Mouse (Mus musculus) bone marrow macrophage, adult 2 months (primary cell): ENCODE results near the gene Nav1. TPM values are rescaled to one million over a fixed set of nuclear protein-coding genes. Genes with fewer than 3 reads are reported as not detected.
A peak's percentile ranks its signal among the peaks of the same experiment; 100 is the strongest.

ENCODE experiments used
- H3K27ac ChIP-seq: 2 replicates; pipeline ENCODE4 v1.5.1; 2012; ENCODE audit warnings: low read depth, low read length; ENCODE audit not compliant: insufficient read depth
- H3K4me1 ChIP-seq: 2 replicates; pipeline ENCODE4 v1.6.1; 2012; ENCODE audit warnings: low read length; ENCODE audit not compliant: control insufficient read depth, insufficient read depth
- H3K4me3 ChIP-seq: 2 replicates; pipeline ENCODE4 v1.5.1; 2012; ENCODE audit warnings: mild to moderate bottlenecking, low read length, moderate library complexity; ENCODE audit not compliant: insufficient read depth
- CTCF ChIP-seq: IDR thresholded peaks from 2 replicates; pipeline ENCODE4 v1.5.1; 2012; ENCODE audit warnings: low read depth, mild to moderate bottlenecking, low read length, moderate library complexity
- POLR2A ChIP-seq: IDR thresholded peaks from 2 replicates; pipeline ENCODE4 v1.6.1; 2012; ENCODE audit warnings: mild to moderate bottlenecking, low read depth, low read length, borderline replicate concordance
- polyA plus RNA-seq: library from polyadenylated mRNA; stranded (reverse); fragments of >200 nt; gene quantifications from 2 replicates; pipeline ENCODE4 v1.2.4, GENCODE M21; 2012; ENCODE audit not compliant: missing spikeins, insufficient read depth, insufficient read length

Gene Nav1
- polyA plus RNA-seq, 1 experiment = 81.3 TPM

DNA sequence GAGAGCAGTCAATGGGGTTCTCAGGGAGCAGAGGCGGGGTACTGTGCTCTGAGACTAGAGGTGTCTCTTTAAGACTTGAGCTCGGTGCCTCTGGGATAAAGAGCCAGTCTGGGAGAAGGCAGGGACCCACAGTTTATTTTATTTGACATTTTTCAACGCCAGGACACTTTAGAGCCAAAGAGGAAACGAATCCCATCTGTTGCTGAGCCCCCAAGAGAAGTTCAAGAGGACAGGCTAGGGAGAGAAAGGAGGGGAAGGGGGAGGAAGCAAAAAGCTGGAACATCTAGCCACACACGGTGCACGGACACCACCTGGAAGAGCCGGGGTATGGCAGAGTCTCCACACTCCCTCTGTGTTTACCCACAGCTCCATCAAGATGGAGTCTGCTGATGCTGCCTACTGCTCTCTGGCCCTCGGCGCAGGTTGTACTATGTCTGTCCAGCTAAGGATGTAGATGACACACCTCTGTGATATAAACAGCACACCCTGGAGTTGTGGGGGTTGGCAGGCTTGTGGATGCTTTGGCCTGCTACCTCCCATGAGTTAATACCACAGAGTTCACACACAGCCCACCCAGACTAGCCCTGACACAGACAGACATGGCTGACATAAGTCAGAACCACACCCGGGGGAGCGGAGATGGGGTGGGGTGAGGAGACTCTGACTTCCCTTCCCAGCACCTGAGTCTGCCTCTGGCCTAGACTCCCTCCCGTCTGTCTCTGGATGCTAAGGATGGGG lies 83.1 kb downstream of the Nav1 start:
- H3K4me1 ChIP-seq = no peaks in the 10 kb centered on the region
- TF ChIP-seq CTCF = no peak
- TF ChIP-seq POLR2A = no peak
- H3K27ac ChIP-seq = no peak overlapping the region
- H3K4me3 ChIP-seq = no peak overlapping the region

DNA sequence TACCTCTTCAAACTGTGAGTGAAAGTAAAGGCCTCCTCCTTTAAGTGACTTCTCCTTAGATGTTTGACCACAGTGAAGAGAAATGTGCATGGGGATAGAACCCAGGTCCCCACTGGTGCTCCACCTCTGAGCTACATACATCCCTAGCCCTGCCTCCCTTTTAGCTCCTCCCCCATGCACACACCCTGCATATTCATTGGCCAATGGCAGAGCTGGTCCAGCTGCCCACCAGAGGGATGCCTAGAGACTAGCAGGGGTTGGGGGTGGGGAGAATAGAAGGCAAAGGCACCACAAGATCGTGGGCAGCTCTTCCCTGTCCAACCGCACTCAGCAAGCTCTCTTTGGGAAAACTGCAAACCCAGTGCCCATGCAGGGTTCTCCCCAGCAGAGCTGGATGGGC lies 83.8 kb downstream of the Nav1 start:
- TF ChIP-seq POLR2A (no peak), CTCF (0 out of 2 replicates have a peak, but pooled peaks have one; percentile 6)
- Histone ChIP-seq H3K4me3 (no peak overlapping the region), H3K4me1 (peaks cover 3% of the 10 kb centered on the region; the same call in 1 of the 2 replicates), H3K27ac (no peak overlapping the region)

DNA sequence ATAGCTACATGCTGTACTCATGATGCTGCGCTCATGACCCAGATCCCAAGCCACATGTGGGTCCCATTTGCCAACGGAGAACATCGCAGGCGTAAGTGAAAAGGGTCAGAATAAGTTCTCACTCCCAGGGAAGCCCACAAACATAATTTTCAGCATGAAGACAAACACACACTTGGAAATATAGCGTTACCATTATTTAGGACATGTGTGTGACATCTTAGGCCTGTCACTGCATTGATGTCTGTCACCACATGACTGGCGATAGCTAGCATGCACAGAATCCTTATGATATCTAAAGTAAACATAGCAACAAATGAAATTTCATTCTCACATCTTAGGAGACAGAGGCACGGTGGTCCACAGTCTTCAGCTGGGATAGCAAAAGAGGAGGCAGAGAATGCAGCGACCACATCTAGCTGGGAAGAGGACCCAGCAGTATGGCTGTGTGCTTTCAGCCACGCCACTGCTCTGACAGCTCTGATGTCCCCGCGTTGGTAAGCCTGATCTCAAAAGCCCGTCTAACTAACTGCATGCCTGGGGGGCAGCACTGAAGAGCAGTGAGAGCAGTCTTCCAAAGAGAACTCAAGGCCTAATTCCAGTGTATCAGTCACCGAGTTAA lies 86.4 kb downstream of the Nav1 start:
- no peak overlapping the region for H3K4me3 ChIP-seq
- H3K27ac ChIP-seq = no peak overlapping the region
- TF ChIP-seq POLR2A (no peak), CTCF (no peak)
- peaks cover 27% of the 10 kb centered on the region for H3K4me1 ChIP-seq

DNA sequence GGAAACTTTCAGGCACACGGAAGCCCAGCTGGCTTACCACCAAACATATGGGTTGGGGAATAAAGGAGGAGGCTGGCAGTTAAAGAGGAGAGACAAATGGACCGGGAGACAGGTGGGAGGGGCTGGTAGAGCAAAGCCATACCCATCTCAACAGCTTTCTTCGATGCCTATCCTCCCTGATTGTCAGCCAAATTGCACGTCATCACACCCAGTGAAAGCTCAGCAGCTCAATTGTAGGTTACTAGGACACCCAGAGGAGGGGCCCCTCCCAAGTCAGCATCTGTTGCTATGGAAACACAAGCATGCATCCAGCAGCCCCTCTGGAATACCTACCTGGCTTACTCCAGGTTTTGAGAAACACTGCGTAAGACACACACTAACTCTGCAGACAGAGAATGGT lies 88.4 kb downstream of the Nav1 start:
- Histone ChIP-seq H3K4me3 (no peak overlapping the region), H3K4me1 (peaks cover 47% of the 10 kb centered on the region), H3K27ac (no peak overlapping the region)
- TF ChIP-seq CTCF = no peak
- no peak for TF ChIP-seq POLR2A

DNA sequence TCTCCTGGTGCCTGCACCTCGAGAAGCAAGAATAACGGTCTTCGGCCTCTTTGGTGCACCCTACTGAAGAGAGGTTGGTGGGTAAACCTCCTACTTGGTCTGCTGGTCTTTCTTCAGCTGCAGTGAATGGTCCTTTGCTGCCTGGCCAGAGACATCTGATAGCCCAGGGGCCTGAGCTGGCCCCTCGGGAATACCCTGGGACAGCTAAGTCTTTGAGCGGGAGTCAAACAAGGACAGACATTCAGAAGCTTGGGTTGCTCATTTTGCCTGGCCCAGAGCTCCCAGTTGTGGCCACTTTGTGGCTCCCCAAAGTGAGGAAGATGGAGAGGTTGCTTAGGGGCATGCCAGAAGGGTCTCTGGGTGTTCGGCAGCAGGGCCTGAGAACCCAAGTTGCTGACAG lies 89.6 kb downstream of the Nav1 start:
- H3K4me3 ChIP-seq = no peak overlapping the region
- TF ChIP-seq CTCF = no peak
- peaks cover 54% of the 10 kb centered on the region for H3K4me1 ChIP-seq
- H3K27ac ChIP-seq = peak overlapping the region; percentile 94

DNA sequence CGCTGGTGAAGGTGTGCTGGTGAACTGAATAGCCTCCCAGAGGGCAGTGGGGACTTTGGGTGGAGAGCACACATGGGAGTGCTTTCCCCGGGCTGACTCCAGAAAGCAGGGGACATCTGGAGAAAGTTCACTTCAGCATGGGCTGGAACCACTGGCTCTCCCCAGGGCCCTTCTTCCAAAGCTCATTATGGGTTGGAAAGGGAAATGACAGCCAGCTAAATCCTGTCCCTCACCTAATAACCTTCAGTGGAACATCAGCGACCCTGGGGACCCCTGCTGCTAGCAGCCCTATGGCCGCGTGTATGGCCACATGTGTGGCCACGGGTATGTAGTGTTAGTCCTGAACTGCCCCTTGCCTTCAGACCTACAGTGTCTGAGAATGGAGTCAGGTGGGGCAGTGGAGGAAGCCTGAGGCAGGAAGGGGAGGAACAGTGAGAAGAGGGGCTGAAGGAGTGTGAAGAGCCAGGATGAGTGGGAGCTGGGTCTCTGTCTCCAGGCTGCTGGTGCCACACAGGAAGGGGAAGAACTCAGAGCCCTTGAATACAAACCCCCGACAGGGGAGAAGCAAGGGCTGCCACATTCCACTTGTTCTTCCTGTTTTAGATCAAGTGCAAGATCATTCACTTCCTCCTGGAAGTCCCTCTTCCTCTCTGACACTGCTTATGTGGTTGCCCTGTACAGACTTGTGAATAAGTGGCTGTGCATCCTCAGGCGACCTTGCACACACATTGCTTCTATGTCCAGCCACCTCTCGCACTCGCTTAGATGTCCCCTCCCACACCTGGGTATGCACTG lies 90.4 kb downstream of the Nav1 start:
- Histone ChIP-seq H3K4me1 (peaks cover 54% of the 10 kb centered on the region), H3K4me3 (peak overlapping the region; percentile 22; the same call in 1 of the 2 replicates), H3K27ac (peak overlapping the region; percentile 94)
- TF ChIP-seq CTCF = no peak
- TF ChIP-seq POLR2A = no peak

DNA sequence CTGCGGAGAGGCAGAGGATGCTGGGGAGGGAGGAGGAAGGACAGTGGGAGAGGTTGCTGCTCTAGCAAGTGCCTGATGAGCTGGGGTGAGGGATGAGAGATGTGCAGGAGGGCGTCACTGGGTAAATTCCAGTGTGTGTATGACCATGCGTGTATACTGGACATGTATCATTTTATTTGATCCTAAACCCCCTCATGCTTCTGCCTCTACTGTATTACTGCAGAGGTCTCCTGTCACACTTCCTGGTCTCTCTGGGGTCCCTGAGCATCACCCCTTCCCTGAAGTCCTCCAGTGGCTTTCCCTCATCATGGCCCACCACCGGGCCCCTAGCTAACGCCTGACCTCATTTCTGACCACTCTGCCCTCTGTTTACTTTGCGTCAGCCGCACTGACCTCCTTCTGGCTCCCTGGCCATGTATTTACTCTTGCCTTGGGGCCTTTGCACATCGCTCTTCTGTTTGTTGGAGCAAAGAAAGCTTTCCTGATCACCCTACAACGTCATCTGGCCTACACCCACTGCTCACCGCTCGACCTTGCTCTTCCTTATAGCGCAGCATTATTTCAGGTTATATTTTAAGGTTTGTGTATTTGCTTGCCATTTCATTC lies 91.4 kb downstream of the Nav1 start:
- TF ChIP-seq CTCF = no peak
- no peak for TF ChIP-seq POLR2A
- Histone ChIP-seq H3K4me1 (peaks cover 54% of the 10 kb centered on the region), H3K27ac (peak overlapping the region; percentile 94), H3K4me3 (no peak overlapping the region)

DNA sequence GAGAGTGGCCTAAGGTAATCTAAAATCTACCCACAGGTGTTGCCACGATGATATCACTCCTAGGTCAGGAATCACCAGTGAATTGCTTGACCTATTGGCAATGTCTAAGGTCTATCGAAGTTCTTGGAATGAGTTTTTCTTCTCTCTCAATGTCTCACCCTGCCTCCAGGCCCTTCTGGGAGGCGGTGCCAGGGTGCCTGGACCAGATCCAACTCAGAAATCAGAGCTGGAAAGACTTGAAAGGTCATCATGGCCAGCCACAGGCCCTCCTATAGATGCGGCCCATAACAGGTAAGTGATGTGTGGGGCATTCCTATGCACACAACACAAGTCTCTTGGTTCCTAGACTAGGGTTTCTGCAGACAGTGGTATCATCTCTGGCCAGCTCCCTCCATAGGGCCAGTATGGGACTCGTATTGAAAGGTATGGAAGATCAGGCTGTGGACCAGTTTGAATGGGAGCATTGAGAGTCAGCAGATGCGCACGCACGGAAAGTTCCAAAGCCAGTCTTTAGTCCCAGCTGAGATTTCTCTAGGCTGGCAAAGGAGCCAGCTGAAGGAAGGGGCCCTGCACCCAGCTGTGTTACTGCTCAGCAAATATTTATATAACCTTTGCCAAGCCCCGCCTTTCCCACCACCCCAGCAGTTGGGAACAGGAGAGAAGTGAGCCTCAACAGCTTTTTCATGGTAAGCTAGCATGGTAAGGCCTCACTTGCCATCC lies 92.0 kb downstream of the Nav1 start:
- H3K4me1 ChIP-seq = peaks cover 54% of the 10 kb centered on the region
- no peak for TF ChIP-seq CTCF
- TF ChIP-seq POLR2A = no peak
- H3K27ac ChIP-seq = no peak overlapping the region

DNA sequence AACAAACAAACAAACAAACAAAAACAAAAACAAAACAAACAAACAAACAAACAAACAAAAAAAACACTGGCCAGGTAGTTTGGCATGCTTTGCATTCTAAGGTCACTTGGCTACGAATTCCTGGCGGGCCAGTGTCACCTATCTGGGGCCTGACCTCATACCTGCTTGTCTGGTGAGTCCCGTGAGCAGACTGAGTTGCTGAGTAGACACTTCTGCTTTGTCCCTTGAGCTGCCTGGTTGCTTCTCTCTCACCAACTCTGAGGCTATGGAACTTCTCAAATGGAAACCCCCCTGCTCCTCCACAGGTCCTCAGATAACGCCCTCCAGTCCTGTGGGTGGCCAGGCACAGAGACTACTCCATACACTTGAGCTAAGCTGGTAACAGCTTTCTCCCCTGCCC lies 93.0 kb downstream of the Nav1 start:
- no peak overlapping the region for H3K4me3 ChIP-seq
- TF ChIP-seq CTCF = no peak
- no peak for TF ChIP-seq POLR2A
- H3K27ac ChIP-seq = no peak overlapping the region
- peaks cover 54% of the 10 kb centered on the region for H3K4me1 ChIP-seq

More for the DNA sequence above, 92.0 kb downstream of the Nav1 start:
- no peak overlapping the region for H3K4me3 ChIP-seq
